Mouse (Mus musculus) midbrain, embryonic 12.5 days (tissue): Measurements from ENCODE around the gene Gm5751. TPM values are rescaled to one million over a fixed set of nuclear protein-coding genes. Genes with fewer than 3 reads are reported as not detected.
"Not testable (repeated sequence)": the region's sequence is repeated elsewhere in the genome, so short reads cannot be mapped to it uniquely, and the experiment has no call there.

Experiments used
- ATAC-seq: fragments of 200-750 bp; cut with Nextera tagmentation; 2 replicates; pipeline ENCODE4 v1.8.0; 2017; ENCODE audit warnings: low read depth, moderate TSS enrichment, moderate library complexity; ENCODE audit not compliant: low FRiP score
- H3K27ac ChIP-seq: fragments of 300-500 bp; sonication (generic); replicated peaks from 2 replicates; pipeline ENCODE4 v1.5.1; 2016; ENCODE audit warnings: mild to moderate bottlenecking
- H3K27me3 ChIP-seq: fragments of 300-500 bp; sonication (generic); 2 replicates; pipeline ENCODE4 v1.6.1; 2016; ENCODE audit warnings: mild to moderate bottlenecking
- H3K36me3 ChIP-seq: fragments of 300-500 bp; sonication (generic); 2 replicates; pipeline ENCODE4 v1.6.1; 2016
- H3K4me1 ChIP-seq: fragments of 300-500 bp; sonication (generic); 2 replicates; pipeline ENCODE4 v1.6.1; 2016
- H3K4me2 ChIP-seq: fragments of 300-500 bp; sonication (generic); replicated peaks from 2 replicates; pipeline ENCODE4 v1.6.1; 2016; ENCODE audit warnings: mild to moderate bottlenecking, moderate library complexity
- H3K4me3 ChIP-seq: fragments of 300-500 bp; sonication (generic); 2 replicates; pipeline ENCODE4 v1.5.1; 2016; ENCODE audit warnings: mild to moderate bottlenecking
- H3K9ac ChIP-seq: fragments of 300-500 bp; sonication (generic); replicated peaks from 2 replicates; pipeline ENCODE4 v1.6.1; 2016; ENCODE audit warnings: mild to moderate bottlenecking, moderate library complexity
- H3K9me3 ChIP-seq: fragments of 300-500 bp; sonication (generic); 2 replicates; pipeline ENCODE4 v1.6.1; 2016; ENCODE audit warnings: mild to moderate bottlenecking
- WGBS: fragments of 180-500 bp; shearing (Covaris S2); methylation state at CpG from one replicate; pipeline ENCODE4 v1.1.7; 2016; 5-methylcytosine and 5-hydroxymethylcytosine counted together
- polyA plus RNA-seq: library from polyadenylated mRNA; unstranded; fragments of >200 nt; fragmentation: Nextera tagmentation; extraction: Ambion mirVana; gene quantifications from 2 replicates; pipeline ENCODE4 v1.2.1, GENCODE M21; 2016

Gene Gm5751
- polyA plus RNA-seq, result not detected in 2 replicates

GRCm38 (mm10) chrX:8873953-8874352 lies at the start of gene Gm5751:
TSS of gene Gm5751 (plus strand) at chrX:8874253.
- H3K27ac ChIP-seq, H3K9me3 ChIP-seq, H3K36me3 ChIP-seq, H3K4me3 ChIP-seq, ATAC-seq, H3K27me3 ChIP-seq, H3K4me2 ChIP-seq, H3K9ac ChIP-seq, H3K4me1 ChIP-seq: not testable (repeated sequence)
- 90% methylated on average over 3 of the region's 4 CpGs for WGBS

- Histone ChIP-seq H3K36me3 (no peaks in the 10 kb centered on the region), H3K27me3 (no peaks in the 10 kb centered on the region), H3K9ac (no peak overlapping the region), H3K4me3 (no peak overlapping the region), H3K9me3 (no peaks in the 10 kb centered on the region), H3K4me1 (no peaks in the 10 kb centered on the region), H3K4me2 (no peak overlapping the region), H3K27ac (no peak overlapping the region)
- ATAC-seq, result no peak
Observed at GRCm38 (mm10) chrX:8832043-8832442, 42.0 kb upstream of the Gm5751 start.

GRCm38 (mm10) chrX:8843694-8844093 lies 30.4 kb upstream of the Gm5751 start, which contains the start of gene Gm6592:
TSS of gene Gm6592 (plus strand) at chrX:8843994.
- WGBS, result 70% methylated on average over 1 of the region's 1 CpGs

GRCm38 (mm10) chrX:8852486-8852885 lies 21.6 kb upstream of the Gm5751 start:
- Histone ChIP-seq H3K27ac (no peak overlapping the region), H3K4me1 (no peaks in the 10 kb centered on the region), H3K27me3 (no peaks in the 10 kb centered on the region), H3K4me3 (no peak overlapping the region), H3K9ac (no peak overlapping the region), H3K4me2 (no peak overlapping the region), H3K36me3 (no peaks in the 10 kb centered on the region), H3K9me3 (no peaks in the 10 kb centered on the region)
- WGBS, result 92% methylated on average over 10 of the region's 10 CpGs
- no peak for ATAC-seq

More at GRCm38 (mm10) chrX:8843694-8844093, 30.4 kb upstream of the Gm5751 start, which contains the start of gene Gm6592:
- H3K27me3 ChIP-seq, result no peaks in the 10 kb centered on the region
- no peak within 1 kb of the TSS for H3K27ac ChIP-seq
- H3K36me3 ChIP-seq, result no peaks in the 10 kb centered on the region
- no peak within 1 kb of the TSS for H3K4me2 ChIP-seq
- H3K9me3 ChIP-seq, result no peaks in the 10 kb centered on the region
- H3K4me1 ChIP-seq, result no peaks in the 10 kb centered on the region
- no peak for ATAC-seq
- no peak within 1 kb of the TSS for H3K9ac ChIP-seq
- no peak within 1 kb of the TSS for H3K4me3 ChIP-seq

- H3K27me3 ChIP-seq, H3K4me3 ChIP-seq, H3K27ac ChIP-seq, H3K4me2 ChIP-seq, H3K9ac ChIP-seq, H3K9me3 ChIP-seq, H3K36me3 ChIP-seq, H3K4me1 ChIP-seq: not testable (repeated sequence)
- 3% methylated on average over 3 of the region's 3 CpGs for WGBS
- ATAC-seq, result peak; percentile 76
Observed at GRCm38 (mm10) chrX:8864331-8864730, 9.7 kb upstream of the Gm5751 start.

GRCm38 (mm10) chrX:8884336-8884735 lies 10.3 kb downstream of the Gm5751 start:
- no peaks in the 10 kb centered on the region for H3K27me3 ChIP-seq
- H3K4me1 ChIP-seq, result no peaks in the 10 kb centered on the region
- no peak for ATAC-seq
- no peak overlapping the region for H3K27ac ChIP-seq
- H3K9ac ChIP-seq, result no peak overlapping the region
- no peaks in the 10 kb centered on the region for H3K9me3 ChIP-seq
- WGBS, result 74% methylated on average over 4 of the region's 4 CpGs
- no peaks in the 10 kb centered on the region for H3K36me3 ChIP-seq
- H3K4me2 ChIP-seq, result no peak overlapping the region
- no peak overlapping the region for H3K4me3 ChIP-seq

GRCm38 (mm10) chrX:8891975-8892342 lies 17.9 kb downstream of the Gm5751 start:
- WGBS, result 53% methylated on average over 3 of the region's 9 CpGs
- no peaks in the 10 kb centered on the region for H3K27me3 ChIP-seq
- H3K27ac ChIP-seq, result peak overlapping the region; percentile 90
- peak overlapping the region; percentile 63 for H3K4me3 ChIP-seq
- no peaks in the 10 kb centered on the region for H3K4me1 ChIP-seq
- no peaks in the 10 kb centered on the region for H3K9me3 ChIP-seq
- H3K4me2 ChIP-seq, result peak overlapping the region; percentile 58
- ATAC-seq, result peak; percentile 44
- H3K36me3 ChIP-seq, result no peaks in the 10 kb centered on the region
- peak overlapping the region; percentile 82 for H3K9ac ChIP-seq

GRCm38 (mm10) chrX:8892343-8893155 lies 18.5 kb downstream of the Gm5751 start, which contains the start of gene B630019K06Rik:
TSS of gene B630019K06Rik (plus strand) at chrX:8892382.
- peak; percentile 86 for ATAC-seq
- 21% methylated on average over 66 of the region's 95 CpGs for WGBS
- H3K36me3 ChIP-seq, result no peaks in the 10 kb centered on the region

GRCm38 (mm10) chrX:8893182-8893651 lies 19.2 kb downstream of the Gm5751 start:
- Histone ChIP-seq H3K36me3 (no peaks in the 10 kb centered on the region), H3K4me1 (no peaks in the 10 kb centered on the region), H3K9ac (peak overlapping the region; percentile 82), H3K9me3 (no peaks in the 10 kb centered on the region), H3K27ac (peak overlapping the region; percentile 90), H3K4me3 (peak overlapping the region; percentile 63), H3K27me3 (no peaks in the 10 kb centered on the region), H3K4me2 (peak overlapping the region; percentile 58)
- WGBS, result 22% methylated on average over 21 of the region's 42 CpGs
- ATAC-seq, result peak; percentile 79

More at GRCm38 (mm10) chrX:8892343-8893155, 18.5 kb downstream of the Gm5751 start, which contains the start of gene B630019K06Rik:
- Histone ChIP-seq H3K27me3 (no peaks in the 10 kb centered on the region), H3K4me1 (no peaks in the 10 kb centered on the region), H3K9me3 (no peaks in the 10 kb centered on the region), H3K27ac (peak within 1 kb of the TSS; percentile 90), H3K9ac (peak within 1 kb of the TSS; percentile 82), H3K4me2 (peak within 1 kb of the TSS; percentile 58), H3K4me3 (peak within 1 kb of the TSS; percentile 63)

- Histone ChIP-seq H3K4me1 (no peaks in the 10 kb centered on the region), H3K9ac (no peak overlapping the region), H3K27ac (no peak overlapping the region), H3K36me3 (no peaks in the 10 kb centered on the region), H3K4me2 (no peak overlapping the region), H3K27me3 (no peaks in the 10 kb centered on the region), H3K4me3 (no peak overlapping the region), H3K9me3 (no peaks in the 10 kb centered on the region)
- WGBS, result 69% methylated on average over 4 of the region's 4 CpGs
- no peak for ATAC-seq
Observed at GRCm38 (mm10) chrX:8900823-8901222, 26.8 kb downstream of the Gm5751 start.

- Histone ChIP-seq H3K27ac (no peak overlapping the region), H3K9ac (no peak overlapping the region), H3K4me3 (no peak overlapping the region), H3K9me3 (no peaks in the 10 kb centered on the region), H3K4me2 (no peak overlapping the region), H3K4me1 (no peaks in the 10 kb centered on the region), H3K36me3 (no peaks in the 10 kb centered on the region), H3K27me3 (no peaks in the 10 kb centered on the region)
- peak; percentile 38; the same call in 1 of the 2 replicates for ATAC-seq
- WGBS, result 35% methylated on average over 7 of the region's 7 CpGs
Observed at GRCm38 (mm10) chrX:8901906-8902472, 27.9 kb downstream of the Gm5751 start.

- 80% methylated on average over 4 of the region's 4 CpGs for WGBS
- H3K36me3 ChIP-seq, result no peaks in the 10 kb centered on the region
- H3K27me3 ChIP-seq, result no peaks in the 10 kb centered on the region
- H3K4me3 ChIP-seq, result no peak overlapping the region
- H3K4me1 ChIP-seq, result no peaks in the 10 kb centered on the region
- no peak overlapping the region for H3K9ac ChIP-seq
- H3K4me2 ChIP-seq, result no peak overlapping the region
- no peaks in the 10 kb centered on the region for H3K9me3 ChIP-seq
- H3K27ac ChIP-seq, result no peak overlapping the region
- ATAC-seq, result no peak
Observed at GRCm38 (mm10) chrX:8921080-8921479, 47.0 kb downstream of the Gm5751 start.
